Comparison of ENCODE assay signal across 8 mouse cellular contexts in genomic region chr9:59291688-59292492, GRCm38 (mm10). TPM values are rescaled to one million over a fixed set of nuclear protein-coding genes. Genes with fewer than 3 reads are reported as not detected.
DNase-seq lines count a peak whose midpoint lies in the region; ATAC-seq and TF ChIP-seq lines count a peak whose summit lies in the region.

No protein-coding gene starts in this region.

- no peak for TF ChIP-seq CTCF in MEL (IDR thresholded peaks at IDR 0.05 in 2 of 3, conservative IDR thresholded peaks at IDR 0.05 in 1 of 3; ENCODE audit: control insufficient read depth in 1 of 3, insufficient read depth in 1 of 3, low read depth in 2 of 3, low read length in 3 of 3, poor library complexity in 1 of 3, severe bottlenecking in 1 of 3)
- TF ChIP-seq CTCF in forebrain, postnatal 0 days (IDR thresholded peaks at IDR 0.05; ENCODE audit: low read depth) = no peak

- H3K79me2 ChIP-seq in MEL (ENCODE audit: control insufficient read depth, insufficient read depth, low read length, poor library complexity) = peaks cover 18% of the 10 kb centered on the region

- TF ChIP-seq RAD21 in MEL (IDR thresholded peaks at IDR 0.05; ENCODE audit: low read depth, low read length) = no peak

- no peaks in the 10 kb centered on the region for H3K27me3 ChIP-seq in kidney, embryonic 14.5 days (ENCODE audit: control insufficient read depth, insufficient read depth, low read length)
- H3K27me3 ChIP-seq in MEL (ENCODE audit: control insufficient read depth in 1 of 2, insufficient read depth in 2 of 2, low read length in 2 of 2) = no peaks in the 10 kb centered on the region
- no peaks in the 10 kb centered on the region for H3K27me3 ChIP-seq in forebrain, postnatal 0 days (ENCODE audit: insufficient read depth, low read length)
- no peaks in the 10 kb centered on the region for H3K27me3 ChIP-seq in midbrain, embryonic 10.5 days (ENCODE audit: low read depth, poor library complexity, severe bottlenecking)

- peaks cover 6% of the 10 kb centered on the region; the same call in 1 of the 2 replicates for H3K4me1 ChIP-seq in kidney, embryonic 14.5 days (ENCODE audit: control insufficient read depth, insufficient read depth, low read length)
- peaks cover 30 to 55% of the 10 kb centered on the region in 2 experiments for H3K4me1 ChIP-seq in MEL (ENCODE audit: control insufficient read depth in 1 of 2, insufficient read depth in 2 of 2, low read length in 2 of 2)
- H3K4me1 ChIP-seq in forebrain, postnatal 0 days (ENCODE audit: insufficient read depth) = peaks cover 8% of the 10 kb centered on the region; the same call in 1 of the 2 replicates
- peaks cover 37% of the 10 kb centered on the region for H3K4me1 ChIP-seq in midbrain, embryonic 10.5 days

- peak overlapping the region; percentile 70 for H3K4me2 ChIP-seq in kidney, embryonic 14.5 days (replicated peaks; ENCODE audit: low read depth, low read length)
- peak overlapping the region; percentile 62 for H3K4me2 ChIP-seq in forebrain, postnatal 0 days (ENCODE audit: low read depth)

- TF ChIP-seq EP300 in MEL (IDR thresholded peaks at IDR 0.05; ENCODE audit: low read depth in 1 of 2, low read length in 2 of 2) = no peak; a peak in 1 of 4 replicates

- peak overlapping the region; percentile 93 for H3K9ac ChIP-seq in kidney, embryonic 14.5 days (ENCODE audit: low read depth, low read length)
- peak overlapping the region; percentile 87 for H3K9ac ChIP-seq in MEL (ENCODE audit: control insufficient read depth, low read depth, low read length, poor library complexity, severe bottlenecking)
- peak overlapping the region; percentile 77 for H3K9ac ChIP-seq in forebrain, postnatal 0 days

- H3K9me3 ChIP-seq in kidney, embryonic 14.5 days (ENCODE audit: control insufficient read depth, low read length) = no peaks in the 10 kb centered on the region
- H3K9me3 ChIP-seq in MEL (replicated peaks; ENCODE audit: insufficient read depth, low read length) = no peaks in the 10 kb centered on the region
- no peaks in the 10 kb centered on the region for H3K9me3 ChIP-seq in forebrain, postnatal 0 days (ENCODE audit: low read length)
- no peaks in the 10 kb centered on the region for H3K9me3 ChIP-seq in midbrain, embryonic 10.5 days (replicated peaks)

- under 1% methylated on average over 48 of the region's 50 CpGs for WGBS in kidney, embryonic 14.5 days
- WGBS in forebrain, postnatal 0 days = 1% methylated on average over 50 of the region's 50 CpGs
- WGBS in midbrain, embryonic 10.5 days = 2% methylated on average over 50 of the region's 50 CpGs

- ATAC-seq in kidney, embryonic 14.5 days (ENCODE audit: low FRiP score, low TSS enrichment) = peak; percentile 65; the same call in 1 of the 2 replicates
- ATAC-seq in forebrain, postnatal 0 days = peak; percentile 64

- TF ChIP-seq POLR2A in MEL (IDR thresholded peaks at IDR 0.05; ENCODE audit: control insufficient read depth in 1 of 2, insufficient read depth in 1 of 2, low read depth in 1 of 2, low read length in 2 of 2, poor library complexity in 1 of 2) = no peak

- peak overlapping the region; percentile 90 for H3K4me3 ChIP-seq in kidney, embryonic 14.5 days (ENCODE audit: low read length)
- peak overlapping the region; percentile 63 to 89 for H3K4me3 ChIP-seq in MEL (ENCODE audit: control insufficient read depth in 1 of 2, insufficient read depth in 1 of 2, low read depth in 2 of 2, low read length in 2 of 2)
- H3K4me3 ChIP-seq in forebrain, postnatal 0 days (ENCODE audit: low read depth, low read length) = peak overlapping the region; percentile 73
- peak overlapping the region; percentile 98 for H3K4me3 ChIP-seq in midbrain, embryonic 10.5 days

- H3K27ac ChIP-seq in kidney, embryonic 14.5 days (ENCODE audit: low read depth, low read length) = peak overlapping the region; percentile 89
- H3K27ac ChIP-seq in MEL (ENCODE audit: control insufficient read depth, low read depth, low read length) = peak overlapping the region; percentile 61
- H3K27ac ChIP-seq in forebrain, postnatal 0 days (ENCODE audit: low read depth, low read length) = peak overlapping the region; percentile 89
- H3K27ac ChIP-seq in midbrain, embryonic 10.5 days (replicated peaks) = peak overlapping the region; percentile 95

- no peak for DNase-seq in kidney, postnatal 25 days
- peak; percentile 52 for DNase-seq in MEL (ENCODE audit: low read depth, low spot score)
- no peak for DNase-seq in forebrain, postnatal 0 days
- DNase-seq in midbrain, embryonic 10.5 days (ENCODE audit: low spot score) = no peak
- DNase-seq in adrenal gland, adult 18-20 months (ENCODE audit: low spot score in 2 of 2) = no peak
- no peak for DNase-seq in cerebellum, postnatal 14 days
- DNase-seq in urinary bladder, postnatal 36 days (ENCODE audit: low spot score in 2 of 2) = no peak

- no peaks in the 10 kb centered on the region for H3K36me3 ChIP-seq in kidney, embryonic 14.5 days (ENCODE audit: control insufficient read depth, insufficient read depth, low read length)
- H3K36me3 ChIP-seq in MEL (ENCODE audit: control insufficient read depth in 1 of 2, insufficient read depth in 2 of 2, low read length in 2 of 2) = peaks cover 0 to 69% of the 10 kb centered on the region in 2 experiments; a peak in 2 of 4 replicates
- H3K36me3 ChIP-seq in forebrain, postnatal 0 days (ENCODE audit: insufficient read depth) = no peaks in the 10 kb centered on the region
- 0 out of 2 replicates have a peak, but pooled peaks cover 3% of the 10 kb centered on the region for H3K36me3 ChIP-seq in midbrain, embryonic 10.5 days

TF ChIP-seq in MEL, 35 proteins besides CTCF, POLR2A, EP300 and RAD21:
- TF ChIP-seq JUND (IDR thresholded peaks at IDR 0.05; ENCODE audit: low read depth, low read length) (no peak), TBP (IDR thresholded peaks at IDR 0.05; ENCODE audit: low read depth, low read length) (no peak), TAL1 (IDR thresholded peaks at IDR 0.05; ENCODE audit: low read length) (no peak), E2F4 (IDR thresholded peaks at IDR 0.05; ENCODE audit: borderline replicate concordance, low read depth, low read length) (0 out of 2 replicates have a peak, but pooled peaks have one; percentile 50), CHD1 (IDR thresholded peaks at IDR 0.05; ENCODE audit: low read depth, low read length) (peak; percentile 36; the same call in 1 of the 2 replicates), MYB (IDR thresholded peaks at IDR 0.05; ENCODE audit: low read depth, low read length) (no peak), GABPA (IDR thresholded peaks at IDR 0.05; ENCODE audit: low read depth, low read length) (no peak), NELFE (IDR thresholded peaks at IDR 0.05; ENCODE audit: low read depth, low read length) (no peak), ZMIZ1 (IDR thresholded peaks at IDR 0.05; ENCODE audit: low read depth, low read length) (no peak), KAT2A (conservative IDR thresholded peaks at IDR 0.05; ENCODE audit: low read depth, low read length) (no peak), MYC (IDR thresholded peaks at IDR 0.05; ENCODE audit: low read depth, low read length) (peak; percentile 13; the same call in 1 of the 2 replicates), UBTF (IDR thresholded peaks at IDR 0.05; ENCODE audit: borderline replicate concordance, insufficient read depth, low read depth, low read length) (no peak)
TF ChIP-seq in MEL: peak in this region for 3.

RNA-seq across cellular contexts. Expression of gene Adpgk, which starts 0.5 kb away (rescaled TPM):
- 34.9 and 45.5 TPM in 2 replicates for polyA plus RNA-seq in kidney, embryonic 14.5 days (2014; fragmentation: Nextera tagmentation; extraction: Ambion mirVana)
- total RNA-seq in MEL (2012; rRNA removed) = 19.4 and 26.2 TPM in 2 replicates
- polyA plus RNA-seq in MEL (2012; ENCODE audit: insufficient read depth in 1 of 2, insufficient read length in 2 of 2, low read depth in 1 of 2, low replicate concordance in 2 of 2, missing spikeins in 1 of 2) = 10 to 100 TPM in 1 of 2 experiments, not detected in 1; 29.8 TPM
- total RNA-seq in forebrain, postnatal 0 days (2014; rRNA removed) = 20.4 and 26.8 TPM in 2 replicates
- polyA plus RNA-seq in forebrain, postnatal 0 days (2015; fragmentation: Nextera tagmentation; extraction: Ambion mirVana) = 14.5 and 16.2 TPM in 2 replicates
- polyA plus RNA-seq in midbrain, embryonic 10.5 days (2016; fragmentation: Nextera tagmentation; extraction: Ambion mirVana) = 40.0 TPM in 2 replicates
- 10 to 100 TPM; 25.4 to 31.9 TPM for total RNA-seq in adrenal gland, adult 18-20 months (2021)
